Mouse (Mus musculus) cerebellum, adult 2 months (tissue): ENCODE measurements around the gene Ccl6. TPM values are rescaled to one million over a fixed set of nuclear protein-coding genes. Genes with fewer than 3 reads are reported as not detected.
"Not testable (repeated sequence)": the region's sequence is repeated elsewhere in the genome, so short reads cannot be mapped to it uniquely, and the experiment has no call there.

ENCODE experiments used
- DNase-seq, 2 experiments: peaks; one replicate each; pipeline ENCODE4 v3.0.0; 2021
- H3K27ac ChIP-seq: fragments of 200-500 bp; 2 replicates; pipeline ENCODE4 v1.5.1; 2012; ENCODE audit warnings: low read length, control low read depth, inconsistent platforms; ENCODE audit not compliant: insufficient read depth
- H3K27me3 ChIP-seq: fragments of 200-500 bp; 2 replicates; pipeline ENCODE4 v1.6.1; 2012; ENCODE audit warnings: inconsistent platforms, mild to moderate bottlenecking, low read length, moderate library complexity; ENCODE audit not compliant: control insufficient read depth, insufficient read depth
- H3K4me1 ChIP-seq: fragments of 200-500 bp; 2 replicates; pipeline ENCODE4 v1.6.1; 2011; ENCODE audit warnings: low read length; ENCODE audit not compliant: control insufficient read depth, insufficient read depth
- H3K4me3 ChIP-seq: fragments of 200-500 bp; replicated peaks from 2 replicates; pipeline ENCODE3; 2011; ENCODE audit warnings: mild to moderate bottlenecking, low read depth, low read length, control low read depth; ENCODE audit not compliant: insufficient read depth
- CTCF ChIP-seq: fragments of 200-500 bp; IDR thresholded peaks from 2 replicates; pipeline ENCODE4 v1.5.1; 2011; ENCODE audit warnings: low read depth, mild to moderate bottlenecking, control low read depth, low read length, moderate library complexity, borderline replicate concordance; ENCODE audit not compliant: insufficient read depth
- POLR2A ChIP-seq: fragments of 200-500 bp; IDR thresholded peaks from 2 replicates; pipeline ENCODE4 v1.6.1; 2011; ENCODE audit warnings: low read length, control low read depth, borderline replicate concordance; ENCODE audit not compliant: insufficient read depth
- WGBS: fragments of 180-500 bp; shearing (Covaris S2); methylation state at CpG from one replicate; pipeline ENCODE4 v1.1.7; 2018; 5-methylcytosine and 5-hydroxymethylcytosine counted together
- polyA plus RNA-seq: library from polyadenylated mRNA; depleted of rRNA; stranded (reverse); fragments of >200 nt; gene quantifications from 2 replicates; pipeline ENCODE4 v1.2.3, GENCODE M21; 2012

Gene Ccl6
- polyA plus RNA-seq, 1 experiment: 1.7 TPM

DNA sequence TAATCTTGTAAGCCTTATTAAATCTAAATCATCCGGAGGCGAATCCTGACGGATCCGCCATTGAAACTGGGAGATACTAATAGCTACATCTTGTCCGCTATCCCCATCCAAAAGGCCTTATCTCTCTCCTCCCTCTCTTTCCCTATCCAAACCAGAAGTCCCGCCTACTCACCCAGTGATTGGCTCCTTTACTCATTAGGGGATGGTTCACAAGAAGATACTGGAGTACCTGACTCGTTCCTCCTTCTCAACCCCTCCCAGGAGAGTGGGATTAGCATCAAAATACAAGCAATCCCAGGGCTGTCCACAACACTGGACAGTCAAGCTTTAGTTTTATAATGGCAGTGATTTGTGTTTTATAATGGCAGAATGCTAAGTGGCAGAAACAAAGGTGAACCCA is 25.6 kb downstream of the Ccl6 start:
- Histone ChIP-seq H3K4me3 (no peak overlapping the region), H3K4me1 (no peaks in the 10 kb centered on the region), H3K27ac (no peak overlapping the region), H3K27me3 (no peaks in the 10 kb centered on the region)
- TF ChIP-seq CTCF (no peak), POLR2A (no peak)
- DNase-seq: no peak
- WGBS: 69% methylated on average over 7 of the region's 7 CpGs

DNA sequence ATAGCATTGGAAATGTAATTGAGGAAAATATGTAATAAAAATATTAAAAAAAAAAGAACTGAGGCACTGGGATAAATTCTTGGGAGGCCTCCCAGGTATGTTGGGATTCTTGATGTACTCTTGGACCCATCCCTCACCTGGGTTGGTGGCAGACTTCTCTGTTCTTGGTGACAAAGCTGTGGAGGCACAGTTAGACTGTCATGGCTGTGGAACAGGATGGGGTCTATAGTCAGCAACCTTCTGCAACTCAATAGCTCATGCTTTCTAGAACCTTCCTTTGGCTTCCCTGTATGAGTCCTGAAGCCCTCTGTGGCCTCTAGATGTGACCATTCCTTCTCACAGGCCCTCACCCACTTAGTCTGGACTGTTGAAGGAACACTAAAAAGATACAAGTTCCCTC is 26.3 kb downstream of the Ccl6 start:
- no peaks in the 10 kb centered on the region for H3K4me1 ChIP-seq
- no peak overlapping the region for H3K4me3 ChIP-seq
- no peak for DNase-seq
- H3K27me3 ChIP-seq: no peaks in the 10 kb centered on the region
- no peak overlapping the region for H3K27ac ChIP-seq
- TF ChIP-seq CTCF (no peak), POLR2A (no peak)

DNA sequence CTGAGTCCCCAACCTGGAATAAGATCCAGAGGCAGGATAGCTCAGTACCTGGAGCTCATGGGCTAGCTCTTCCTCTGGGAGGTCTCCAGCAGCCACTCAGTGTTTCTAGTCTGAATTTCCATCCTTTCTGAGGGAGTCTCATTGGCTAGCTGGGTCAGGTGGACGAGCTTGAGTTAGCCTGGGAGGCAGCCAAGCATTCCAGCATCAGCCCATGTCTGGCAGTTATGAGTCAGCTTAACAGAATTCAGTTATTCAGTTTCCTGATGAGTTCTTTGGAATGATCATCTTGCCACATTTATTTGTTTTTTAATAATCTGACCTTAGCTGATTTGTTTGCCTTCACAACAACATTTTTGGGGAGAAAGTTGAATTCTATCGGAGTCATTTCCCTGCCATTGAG is 29.1 kb downstream of the Ccl6 start:
- no peak for DNase-seq
- TF ChIP-seq POLR2A: no peak
- TF ChIP-seq CTCF: no peak
- Histone ChIP-seq H3K27ac (no peak overlapping the region), H3K4me1 (no peaks in the 10 kb centered on the region), H3K27me3 (no peaks in the 10 kb centered on the region), H3K4me3 (no peak overlapping the region)
- 45% methylated on average over 2 of the region's 2 CpGs for WGBS

DNA sequence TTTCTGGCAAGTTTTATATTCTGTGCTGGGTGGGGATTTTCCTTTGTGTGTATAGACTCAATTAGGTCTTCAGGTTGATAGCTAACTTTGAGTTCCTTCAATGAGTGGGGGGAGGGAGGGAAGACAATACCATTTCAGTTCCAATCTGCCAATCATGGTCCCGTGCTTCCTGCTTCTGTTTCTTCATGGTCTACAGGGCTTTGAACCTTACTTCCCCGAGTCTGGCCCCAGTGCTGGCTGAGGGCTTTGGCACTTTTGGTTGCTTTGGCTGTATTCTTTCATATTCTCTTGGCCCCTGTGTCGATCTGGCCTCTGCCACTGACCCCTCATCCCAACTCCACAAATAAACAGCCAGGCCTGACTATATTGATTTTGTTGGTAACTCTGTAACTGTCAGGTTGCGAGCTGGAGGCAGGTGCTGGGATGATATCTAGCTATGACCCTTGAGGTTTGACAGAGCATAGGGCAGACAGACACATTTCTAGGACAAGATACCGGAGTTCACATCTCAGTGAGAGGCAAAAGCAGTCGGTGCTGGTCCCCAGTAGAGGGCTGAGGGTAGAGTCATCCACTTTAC is 30.5 kb downstream of the Ccl6 start:
- no peak overlapping the region for H3K4me3 ChIP-seq
- WGBS: 68% methylated on average over 6 of the region's 6 CpGs
- H3K4me1 ChIP-seq: no peaks in the 10 kb centered on the region
- TF ChIP-seq POLR2A: no peak
- TF ChIP-seq CTCF: no peak
- no peaks in the 10 kb centered on the region for H3K27me3 ChIP-seq
- H3K27ac ChIP-seq: no peak overlapping the region
- DNase-seq: no peak

DNA sequence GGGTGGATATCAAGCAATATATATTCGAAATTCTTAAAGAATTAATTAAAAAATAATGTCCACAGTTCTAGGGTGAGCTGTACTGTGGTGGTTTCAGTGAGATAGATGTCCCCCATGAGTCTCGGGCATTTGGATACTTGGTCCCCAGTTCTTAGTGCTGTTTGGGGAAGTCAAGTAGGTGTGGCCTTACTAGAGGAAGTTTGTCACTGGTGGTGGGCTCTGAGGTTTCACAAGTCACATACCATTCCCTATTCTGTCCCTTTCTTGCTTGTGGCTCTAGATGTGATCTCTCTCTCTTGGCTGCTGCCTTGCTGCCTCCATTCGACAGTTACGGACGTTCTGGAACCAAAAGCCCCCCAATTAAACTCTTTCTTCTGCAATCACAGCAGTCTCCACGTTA is 32.5 kb downstream of the Ccl6 start:
- Histone ChIP-seq H3K27ac (no peak overlapping the region), H3K4me1 (no peaks in the 10 kb centered on the region; the same call in 1 of the 2 replicates), H3K4me3 (no peak overlapping the region), H3K27me3 (no peaks in the 10 kb centered on the region)
- TF ChIP-seq POLR2A (no peak), CTCF (no peak)
- DNase-seq: no peak
- WGBS: 74% methylated on average over 6 of the region's 6 CpGs

DNA sequence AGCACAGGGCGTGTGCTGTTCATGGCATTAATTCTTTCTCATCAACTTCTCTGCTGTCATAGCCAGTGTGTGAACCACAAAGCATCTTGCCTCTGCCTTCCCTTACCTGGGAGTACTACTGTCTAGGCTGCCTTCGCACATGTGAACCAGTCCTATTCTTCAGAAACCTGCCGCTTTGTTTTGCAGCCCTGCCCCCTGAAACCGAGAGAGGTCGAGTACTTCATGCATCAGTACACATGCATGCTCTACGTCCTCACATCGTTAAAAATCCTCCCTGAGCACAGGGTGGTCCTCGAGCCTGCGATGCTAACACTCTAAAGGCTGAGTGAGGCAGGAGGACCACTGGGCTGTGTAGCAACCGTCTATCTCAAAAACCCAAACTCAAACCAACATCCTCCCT is 35.8 kb downstream of the Ccl6 start:
- whole genome bisulfite sequencing: 35% methylated on average over 10 of the region's 10 CpGs

DNA sequence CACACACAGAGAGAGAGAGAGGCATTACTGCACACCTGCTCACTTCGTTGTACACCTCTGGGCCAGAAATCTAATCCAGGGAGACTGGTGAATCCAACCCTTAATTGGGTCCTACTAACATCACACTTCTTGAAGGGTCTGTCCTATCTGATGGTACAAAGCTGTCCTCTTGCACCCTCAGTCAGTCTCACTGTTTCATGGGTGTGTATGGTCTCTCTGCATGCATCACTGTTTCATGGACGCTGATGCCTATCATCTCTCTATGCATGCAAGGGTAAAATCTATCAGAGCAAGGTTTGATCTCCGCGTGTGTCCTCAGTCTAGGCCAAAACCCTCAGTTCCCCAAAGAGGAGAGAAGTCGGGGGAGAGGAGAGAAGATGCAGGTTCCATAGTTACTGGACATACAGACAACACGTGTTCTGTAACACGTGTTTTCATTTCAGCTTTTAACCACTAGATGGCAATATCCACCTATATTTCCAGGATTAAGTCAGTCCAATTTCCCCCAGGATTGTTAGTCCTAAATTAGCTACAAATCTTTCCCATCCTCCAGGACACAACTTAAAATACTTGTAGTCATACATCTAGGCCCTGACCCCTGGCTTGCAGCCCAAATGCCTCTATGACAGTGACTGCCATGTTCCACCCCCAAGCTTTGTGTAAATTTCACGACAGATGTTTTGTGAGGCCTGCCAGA is 36.7 kb downstream of the Ccl6 start:
- TF ChIP-seq POLR2A (no peak), CTCF (peak; percentile 36; the same call in 1 of the 2 replicates)
- Histone ChIP-seq H3K4me1 (no peaks in the 10 kb centered on the region; the same call in 1 of the 2 replicates), H3K27me3 (no peaks in the 10 kb centered on the region), H3K4me3 (no peak overlapping the region), H3K27ac (no peak overlapping the region)
- peak; percentile 17 to 32 for DNase-seq
- WGBS: 24% methylated on average over 8 of the region's 8 CpGs

More for the DNA sequence above, 35.8 kb downstream of the Ccl6 start:
- Histone ChIP-seq H3K4me1 (no peaks in the 10 kb centered on the region; the same call in 1 of the 2 replicates), H3K27me3 (no peaks in the 10 kb centered on the region), H3K27ac (no peak overlapping the region), H3K4me3 (no peak overlapping the region)
- no peak for DNase-seq
- TF ChIP-seq CTCF: no peak
- no peak for TF ChIP-seq POLR2A

DNA sequence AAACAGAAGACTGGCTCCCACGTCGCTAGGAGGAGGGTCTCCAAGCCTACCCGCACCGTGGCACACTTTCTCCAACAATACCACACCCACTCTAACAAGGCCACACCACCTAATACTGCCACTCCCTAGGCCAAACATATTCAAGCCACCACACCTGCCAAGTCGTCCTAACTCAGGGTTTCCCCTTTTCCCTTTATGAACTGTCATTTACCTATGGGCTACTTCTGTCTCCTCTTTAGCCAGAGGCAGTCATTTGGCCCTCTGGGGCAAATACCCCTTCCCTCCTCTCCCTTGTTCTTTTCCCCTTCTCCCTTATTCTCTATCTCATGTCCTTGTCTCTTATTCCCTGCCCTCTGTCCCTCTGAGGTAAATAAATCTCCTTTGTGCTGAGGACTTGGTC is 41.2 kb downstream of the Ccl6 start:
- no peaks in the 10 kb centered on the region; the same call in 1 of the 2 replicates for H3K4me1 ChIP-seq
- DNase-seq: no peak
- H3K27me3 ChIP-seq: no peaks in the 10 kb centered on the region
- H3K27ac ChIP-seq: no peak overlapping the region
- TF ChIP-seq POLR2A: no peak
- TF ChIP-seq CTCF: no peak
- 79% methylated on average over 5 of the region's 5 CpGs for WGBS
- H3K4me3 ChIP-seq: no peak overlapping the region

DNA sequence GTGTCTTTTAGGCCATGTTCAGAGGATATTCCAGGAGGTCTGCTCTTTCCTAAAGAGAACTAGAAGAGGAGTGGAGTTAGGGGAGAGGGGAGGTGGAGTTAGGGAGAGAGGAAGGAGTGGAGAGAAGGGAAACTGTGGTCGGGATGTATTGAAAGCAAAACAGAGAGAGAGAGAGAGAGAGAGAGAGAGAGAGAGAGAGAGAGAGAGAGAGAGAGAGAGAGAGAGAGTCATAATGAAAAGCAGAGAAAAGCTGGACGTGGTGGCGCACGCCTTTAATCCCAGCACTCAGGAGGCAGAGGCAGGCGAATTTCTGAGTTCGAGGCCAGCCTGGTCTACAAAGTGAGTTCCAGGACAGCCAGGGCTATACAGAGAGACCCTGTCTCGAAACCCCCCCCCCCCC is 41.9 kb downstream of the Ccl6 start:
- H3K4me3 ChIP-seq, DNase-seq, H3K27ac ChIP-seq, H3K4me1 ChIP-seq, H3K27me3 ChIP-seq: not testable (repeated sequence)
- WGBS: 76% methylated on average over 7 of the region's 7 CpGs
